Mouse (Mus musculus) cerebellum, postnatal 25 days (tissue): Measurements from ENCODE around the gene Gpc6.
A peak's percentile ranks its signal among the peaks of the same experiment; 100 is the strongest.

Experiments
- DNase-seq, 2 experiments: peaks; one replicate each; pipeline ENCODE4 v3.0.0; 2021; ENCODE audit warnings: mixed read lengths in 2 of 2

Gene Gpc6

DNA sequence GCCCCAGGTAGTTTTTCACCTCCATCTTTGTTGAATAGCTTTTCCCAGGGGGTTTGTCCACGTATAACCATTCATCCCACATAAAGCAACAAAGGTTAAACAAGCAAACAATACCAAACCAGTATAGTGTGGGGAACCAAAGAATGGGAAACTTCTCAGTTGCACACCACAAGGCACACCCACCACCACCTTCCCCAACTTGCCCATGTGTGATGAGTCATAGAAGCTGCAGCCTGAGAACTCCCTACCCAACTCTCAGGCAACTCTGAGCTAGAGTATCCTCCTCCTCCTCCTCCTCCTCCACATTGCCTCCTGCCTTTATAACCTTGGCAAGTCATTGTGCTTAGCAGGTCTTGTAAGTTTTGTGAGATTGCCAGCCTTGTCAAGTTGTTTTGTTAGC, 718.0 kb downstream of the Gpc6 start:
- DNase-seq, result no peak

GRCm38 (mm10) chr14:117648199-117648960, 723.3 kb downstream of the Gpc6 start:
- DNase-seq, result no peak

DNA sequence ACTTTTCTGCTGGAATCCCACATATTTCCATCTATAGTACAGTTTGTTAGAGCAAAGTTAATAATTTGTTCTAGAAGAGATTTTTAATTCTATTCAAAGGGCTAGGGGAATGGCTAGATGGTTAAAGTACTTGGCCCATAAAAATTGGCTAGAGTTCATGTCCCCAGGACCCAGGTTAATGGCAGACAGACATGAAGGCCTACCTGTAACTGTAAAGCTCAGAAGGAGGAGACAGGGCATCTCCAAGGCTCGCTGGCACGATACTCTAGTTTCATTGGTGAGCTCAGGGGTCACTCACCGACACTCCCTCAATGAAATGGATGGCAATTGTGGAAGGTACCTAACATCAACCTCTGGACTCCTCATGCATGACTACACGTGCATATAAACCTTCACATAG, 725.0 kb downstream of the Gpc6 start:
- DNase-seq, result no peak

DNA sequence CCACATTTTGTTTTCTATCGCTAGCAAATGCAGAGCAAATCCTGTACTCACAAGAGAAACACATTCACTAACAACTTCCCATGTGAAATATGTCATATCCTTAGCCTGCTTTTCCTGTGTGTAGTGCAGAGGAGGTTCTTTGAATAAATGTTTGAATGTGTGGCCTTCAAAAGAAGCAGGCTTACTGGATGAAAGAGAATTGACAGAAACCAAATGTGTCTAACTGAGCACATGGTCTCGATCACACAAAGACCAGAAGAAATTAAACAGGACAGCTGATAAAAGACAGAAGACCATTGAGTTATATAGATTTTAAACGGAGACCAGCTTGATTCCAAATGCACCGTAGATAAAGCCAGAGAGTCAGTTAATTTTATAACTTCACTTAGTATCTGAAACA, 726.2 kb downstream of the Gpc6 start:
- DNase-seq, result no peak

DNA sequence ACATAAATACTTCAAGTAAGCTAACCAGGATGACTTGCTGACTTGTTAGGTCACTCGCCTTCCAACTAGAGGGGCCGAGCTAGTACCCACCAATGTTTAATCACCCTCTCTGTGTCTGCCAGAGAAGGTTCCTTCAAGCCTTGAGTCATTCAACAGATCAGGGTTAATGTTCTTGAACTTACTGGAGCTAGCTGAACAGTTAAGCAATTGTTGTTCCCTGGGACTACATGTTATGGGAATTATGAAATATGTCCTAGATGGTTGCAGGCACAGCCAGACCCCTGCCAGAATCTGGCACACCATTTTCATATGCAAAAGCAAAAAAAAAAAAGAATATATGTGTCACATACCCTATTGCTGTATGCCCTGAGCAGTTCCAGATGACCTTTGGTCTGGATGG, 726.8 kb downstream of the Gpc6 start:
- DNase-seq, result no peak

DNA sequence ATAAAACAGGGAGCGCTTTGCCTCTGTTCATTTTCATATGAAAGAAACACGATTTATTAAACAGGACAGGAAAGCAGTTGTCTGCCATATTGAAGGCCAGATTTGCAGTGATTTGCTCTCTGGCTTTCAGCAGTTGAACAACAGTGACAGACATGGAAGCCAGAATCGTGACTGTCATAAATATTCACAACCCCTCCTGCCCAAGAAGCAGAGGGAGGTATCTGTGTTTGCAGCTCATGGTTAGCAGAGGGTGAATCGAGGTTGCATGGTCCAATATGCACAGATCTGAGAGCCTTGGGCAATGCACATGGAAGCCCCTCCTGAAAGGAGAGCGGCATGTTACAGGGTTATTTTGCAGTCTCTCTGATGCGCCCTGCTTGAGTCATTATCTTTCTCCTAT, 730.3 kb downstream of the Gpc6 start:
- no peak for DNase-seq

GRCm38 (mm10) chr14:117659198-117659761, 734.2 kb downstream of the Gpc6 start:
- no peak for DNase-seq

- no peak for DNase-seq
Observed at GRCm38 (mm10) chr14:117662261-117662660, 737.1 kb downstream of the Gpc6 start.

DNA sequence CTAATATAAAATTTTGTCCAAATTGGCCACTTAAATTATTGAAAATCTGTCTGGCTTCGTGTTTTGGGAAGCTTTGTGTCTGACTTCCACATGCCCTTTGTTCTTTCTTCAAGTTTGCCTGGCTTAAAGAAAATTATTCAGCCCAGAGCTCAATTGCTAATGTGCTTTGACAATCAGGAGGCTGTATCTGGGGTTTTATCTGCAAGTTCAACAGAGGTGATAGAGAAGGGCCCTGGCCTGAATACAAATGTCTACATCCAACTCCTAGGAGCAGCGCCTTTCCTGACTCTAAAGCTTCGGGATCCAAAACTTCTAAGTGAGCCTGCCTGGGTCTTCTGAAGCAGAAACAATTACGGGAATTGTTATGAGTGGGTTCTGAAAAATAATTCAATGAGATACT, 739.7 kb downstream of the Gpc6 start:
- no peak for DNase-seq

DNA sequence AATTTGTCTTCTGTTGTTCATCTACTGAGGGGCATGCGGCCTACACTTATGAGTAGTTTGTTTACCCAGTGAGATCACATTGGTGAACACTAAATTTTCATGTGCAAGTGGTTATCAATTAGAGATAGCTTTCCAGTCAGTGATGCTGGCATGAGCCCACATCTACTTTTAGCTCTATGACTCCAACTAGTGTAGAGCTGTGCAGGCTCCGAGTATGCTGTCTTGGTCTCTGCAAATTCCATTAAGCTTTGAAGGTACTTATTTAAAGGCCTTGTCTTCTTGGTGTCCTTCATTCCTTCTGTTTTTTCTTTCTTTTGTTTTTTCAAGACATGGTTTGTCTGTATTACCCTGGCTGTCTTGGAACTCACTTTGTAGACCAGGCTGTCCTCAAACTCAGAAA, 741.0 kb downstream of the Gpc6 start:
- no peak for DNase-seq

DNA sequence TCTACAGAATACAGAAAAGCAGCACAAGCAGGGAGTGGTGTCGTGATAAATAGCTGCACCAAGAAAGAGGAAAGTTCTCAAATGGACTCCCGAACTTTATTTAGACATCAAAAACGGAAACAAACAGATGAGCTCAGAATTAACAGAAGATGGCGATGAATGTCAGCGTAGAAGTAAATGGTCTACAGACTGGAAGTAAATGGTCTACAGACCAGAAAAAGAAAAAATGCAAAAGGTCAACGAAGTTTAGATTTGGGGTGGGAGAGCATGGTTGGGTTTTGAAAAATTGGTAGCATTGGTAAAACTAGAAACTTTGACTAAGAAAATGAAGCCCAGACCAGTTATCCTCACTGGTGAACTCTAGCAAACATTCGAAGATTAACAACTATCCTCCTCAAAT, 748.4 kb downstream of the Gpc6 start:
- DNase-seq, result no peak

DNA sequence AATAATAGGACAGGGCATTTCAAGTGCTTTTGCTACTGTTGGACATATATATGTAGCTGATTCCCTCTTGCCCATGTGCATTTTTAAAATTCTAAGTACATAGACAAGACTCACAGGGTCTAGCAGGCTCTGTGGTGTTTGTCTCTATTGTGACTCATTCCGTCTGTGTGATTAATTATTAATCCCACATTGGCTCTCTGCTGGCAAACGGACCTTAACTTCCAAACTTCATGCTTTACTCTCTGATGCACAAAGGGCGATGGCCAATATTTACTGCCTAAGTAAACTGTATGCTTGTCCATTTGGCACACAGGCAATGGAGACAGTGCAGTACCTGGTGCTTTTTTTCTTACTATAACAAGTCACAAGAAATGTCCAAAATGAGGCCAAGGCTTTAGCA, 749.4 kb downstream of the Gpc6 start:
- DNase-seq, result no peak

DNA sequence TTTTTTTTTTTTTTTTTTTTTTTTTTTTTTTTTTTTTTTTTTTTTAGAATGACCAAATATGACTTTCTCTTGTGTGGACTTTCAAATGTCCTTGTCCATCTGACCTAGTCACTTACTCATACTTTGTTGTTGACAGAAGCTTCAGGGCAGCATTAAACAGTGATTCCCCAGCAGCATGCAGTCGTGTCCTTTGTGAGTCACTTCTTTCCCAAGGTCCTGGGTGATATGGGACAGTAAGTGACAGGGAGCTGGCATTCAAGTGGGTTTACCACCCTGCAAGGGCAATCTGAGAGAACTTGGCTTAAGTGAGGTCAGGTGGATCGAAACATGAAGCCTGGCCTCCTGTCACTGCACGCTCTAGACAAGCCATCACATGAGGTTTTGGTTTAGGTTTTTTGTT, 754.8 kb downstream of the Gpc6 start:
- no peak for DNase-seq

GRCm38 (mm10) chr14:117681321-117681921, 756.3 kb downstream of the Gpc6 start:
- DNase-seq, result no peak

- DNase-seq, result no peak
Observed at GRCm38 (mm10) chr14:117683149-117683548, 758.0 kb downstream of the Gpc6 start.

DNA sequence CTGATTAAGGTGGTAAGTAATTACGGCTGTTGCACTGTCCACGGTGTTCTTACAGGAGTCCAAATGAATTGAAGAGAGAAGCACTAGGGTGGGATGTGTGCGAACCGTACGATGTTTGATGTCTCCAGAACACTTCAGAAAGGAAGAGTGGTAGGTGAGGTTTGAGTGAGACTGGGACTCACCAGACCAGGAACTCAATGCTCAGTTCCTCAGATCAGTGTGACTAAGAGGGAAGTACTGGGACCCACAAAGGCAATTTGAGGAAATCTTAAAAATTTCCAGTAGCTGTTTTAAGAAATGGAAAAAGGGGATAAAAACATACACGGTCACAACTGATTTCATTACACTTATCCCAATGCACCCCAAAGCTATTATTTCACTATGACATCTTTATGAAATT, 764.7 kb downstream of the Gpc6 start:
- DNase-seq, result no peak

DNA sequence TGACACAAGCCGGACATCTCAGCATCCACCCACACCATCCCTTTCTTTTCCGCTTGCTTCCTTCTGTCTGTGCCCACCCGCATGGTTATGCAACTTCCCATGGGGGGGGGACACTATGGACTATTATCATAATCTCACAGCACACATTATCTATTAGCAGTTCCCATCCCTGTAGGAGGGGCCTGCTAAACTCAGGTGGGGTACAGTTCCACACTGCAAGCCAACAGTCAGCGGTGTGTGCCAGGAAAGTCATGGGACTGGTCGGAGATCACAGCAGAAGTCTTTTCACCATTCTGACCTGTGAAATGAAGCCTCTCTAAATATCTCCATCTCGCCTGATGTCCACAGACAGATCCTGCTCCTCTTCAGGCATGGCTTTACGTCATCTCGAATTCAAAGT, 770.5 kb downstream of the Gpc6 start:
- no peak for DNase-seq

DNA sequence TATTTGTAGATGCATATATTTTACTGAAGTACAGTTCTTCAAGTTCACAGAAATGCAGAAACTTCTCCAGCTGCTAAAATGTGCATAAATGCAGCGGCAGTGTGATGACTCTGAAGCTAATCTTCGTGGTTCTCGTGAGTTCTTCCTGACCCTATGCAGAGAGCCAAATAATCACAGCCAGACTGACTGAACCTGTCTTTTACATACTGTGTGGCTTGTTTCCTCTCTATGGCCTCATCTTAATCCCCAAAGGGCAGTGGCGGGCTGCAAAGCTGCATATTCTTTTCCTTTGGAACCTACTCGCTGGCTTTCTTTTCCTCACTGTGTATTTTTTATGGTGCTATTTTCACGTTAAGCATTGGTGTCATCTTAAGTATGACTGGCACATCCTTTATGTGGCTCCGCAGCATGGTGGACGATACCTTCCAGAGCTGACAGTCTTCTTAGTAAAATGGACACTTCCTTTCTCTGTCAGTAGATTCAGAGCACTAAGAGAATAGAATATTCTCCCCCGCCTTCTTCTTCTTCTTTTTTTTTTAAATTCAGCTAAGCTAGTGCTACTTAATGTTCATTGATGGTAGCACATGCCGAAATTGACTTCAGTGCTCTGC, 775.7 kb downstream of the Gpc6 start:
- DNase-seq, result no peak

GRCm38 (mm10) chr14:117708817-117709216, 783.7 kb downstream of the Gpc6 start:
- DNase-seq, result no peak

DNA sequence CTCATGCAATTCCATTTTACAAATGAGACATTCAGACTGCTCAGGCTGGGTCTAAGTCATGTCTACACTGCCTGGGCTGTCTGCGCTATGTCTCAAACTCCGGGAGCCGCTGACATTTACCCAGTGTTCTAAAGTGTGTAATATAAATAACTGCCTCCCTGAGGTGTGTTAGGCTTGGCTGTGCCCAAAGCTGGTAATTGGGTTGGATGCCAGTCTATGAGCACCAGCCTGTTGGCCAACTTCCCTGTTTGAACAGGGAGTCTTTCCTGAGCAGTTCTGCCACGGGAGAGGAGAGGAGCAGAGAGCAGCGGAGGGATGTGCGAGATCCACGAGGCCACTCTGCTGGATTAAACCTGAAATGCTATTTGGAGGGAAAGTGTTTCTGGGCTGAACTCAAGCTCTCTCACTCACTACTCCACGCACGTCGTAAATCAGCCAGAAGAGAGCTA, 785.4 kb downstream of the Gpc6 start:
- DNase-seq, result peak; percentile 67 to 77

GRCm38 (mm10) chr14:117712311-117712710, 787.2 kb downstream of the Gpc6 start:
- DNase-seq, result no peak

DNA sequence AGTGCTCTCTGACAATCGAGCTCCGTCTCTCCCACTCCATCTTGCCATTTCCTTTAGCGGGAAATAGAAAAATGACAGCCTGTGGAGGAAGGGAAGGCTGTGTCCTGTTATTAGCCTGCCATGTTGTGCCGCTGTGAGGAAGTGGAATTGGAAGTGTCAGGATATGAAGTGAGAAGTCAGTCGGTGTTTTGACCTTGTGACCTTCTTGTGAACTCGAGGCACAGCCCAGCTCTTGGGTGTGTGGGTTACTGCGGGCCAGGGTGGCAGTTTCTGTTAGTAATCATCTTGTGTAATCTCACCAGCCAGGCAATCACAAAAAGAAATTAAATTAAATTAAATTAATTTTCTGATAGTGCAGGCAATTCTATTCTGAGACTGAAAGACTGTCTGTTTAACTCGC, 789.0 kb downstream of the Gpc6 start:
- no peak for DNase-seq

GRCm38 (mm10) chr14:117716305-117716704, 791.2 kb downstream of the Gpc6 start:
- no peak for DNase-seq

DNA sequence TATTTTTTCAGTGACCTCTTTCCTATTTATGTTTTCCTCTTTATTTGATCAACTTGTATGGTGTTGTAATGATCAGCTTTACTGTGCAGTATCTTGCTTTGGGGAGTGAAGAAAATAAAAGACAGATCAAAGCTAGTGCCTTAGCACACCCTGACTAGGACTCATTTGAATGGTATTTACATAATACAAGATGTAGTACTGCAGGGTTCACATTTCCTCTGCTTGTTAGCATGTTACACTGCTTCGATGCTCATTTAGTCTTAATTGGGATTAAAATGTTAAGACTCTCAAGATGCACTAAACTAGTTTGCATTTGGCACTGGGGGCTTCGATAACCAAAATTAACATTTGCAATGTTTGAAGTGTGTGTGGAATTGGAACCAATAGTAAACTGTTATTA, 803.6 kb downstream of the Gpc6 start:
- no peak for DNase-seq
